Mouse (Mus musculus): ENCODE measurements at regions not wholly inside any gene's neighbourhood (a gene's known extent, or its start where the extent isn't known, plus 50 kb on each side); places are given as distances from the start of the nearest gene placed in this dataset.

- Histone ChIP-seq H3K4me3 (ENCODE audit: low read depth, low read length) (no peak overlapping the region), H3K4me1 (replicated peaks; ENCODE audit: control insufficient read depth, insufficient read depth, low read length) (no peaks in the 10 kb centered on the region), H3K27me3 (ENCODE audit: control insufficient read depth, insufficient read depth, low read length) (no peaks in the 10 kb centered on the region), H3K36me3 (ENCODE audit: control insufficient read depth, insufficient read depth, low read length) (no peaks in the 10 kb centered on the region), H3K9ac (ENCODE audit: low read length) (no peak overlapping the region), H3K4me2 (ENCODE audit: low read depth, low read length, severe bottlenecking) (no peak overlapping the region), H3K9me3 (ENCODE audit: control insufficient read depth, low read length) (no peaks in the 10 kb centered on the region), H3K27ac (ENCODE audit: low read depth, low read length) (no peak overlapping the region)
- 79% methylated on average over 4 of the region's 4 CpGs for WGBS
- DNase-seq (ENCODE audit: low spot score) (no peak), ATAC-seq (replicated peaks; ENCODE audit: low FRiP score) (no peak)
Observed at GRCm38 (mm10) chr10:24493392-24493791, 101.8 kb upstream of the Ccn2 start.

GRCm38 (mm10) chr10:24493936-24494335 is 101.3 kb upstream of the Ccn2 start:
- WGBS, result 83% methylated on average over 6 of the region's 6 CpGs

GRCm38 (mm10) chr10:24519795-24520512 is 75.3 kb upstream of the Ccn2 start:
- Histone ChIP-seq H3K27me3 (ENCODE audit: control insufficient read depth, insufficient read depth, low read length) (no peaks in the 10 kb centered on the region), H3K4me3 (ENCODE audit: low read depth, low read length) (no peak overlapping the region), H3K27ac (ENCODE audit: low read depth, low read length) (no peak overlapping the region), H3K9ac (ENCODE audit: low read length) (no peak overlapping the region), H3K4me1 (replicated peaks; ENCODE audit: control insufficient read depth, insufficient read depth, low read length) (no peaks in the 10 kb centered on the region), H3K36me3 (ENCODE audit: control insufficient read depth, insufficient read depth, low read length) (no peaks in the 10 kb centered on the region), H3K9me3 (ENCODE audit: control insufficient read depth, low read length) (no peaks in the 10 kb centered on the region), H3K4me2 (ENCODE audit: low read depth, low read length, severe bottlenecking) (no peak overlapping the region)
- no peak for DNase-seq (ENCODE audit: low spot score)
- ATAC-seq (replicated peaks; ENCODE audit: low FRiP score), result no peak
- WGBS, result 92% methylated on average over 11 of the region's 11 CpGs

More at GRCm38 (mm10) chr10:24493936-24494335, 101.3 kb upstream of the Ccn2 start:
- Histone ChIP-seq H3K4me1 (replicated peaks; ENCODE audit: control insufficient read depth, insufficient read depth, low read length) (no peaks in the 10 kb centered on the region), H3K27ac (ENCODE audit: low read depth, low read length) (no peak overlapping the region), H3K9ac (ENCODE audit: low read length) (no peak overlapping the region), H3K4me3 (ENCODE audit: low read depth, low read length) (no peak overlapping the region), H3K4me2 (ENCODE audit: low read depth, low read length, severe bottlenecking) (no peak overlapping the region), H3K36me3 (ENCODE audit: control insufficient read depth, insufficient read depth, low read length) (no peaks in the 10 kb centered on the region), H3K27me3 (ENCODE audit: control insufficient read depth, insufficient read depth, low read length) (no peaks in the 10 kb centered on the region), H3K9me3 (ENCODE audit: control insufficient read depth, low read length) (no peaks in the 10 kb centered on the region)
- DNase-seq (ENCODE audit: low spot score), result no peak
- no peak for ATAC-seq (replicated peaks; ENCODE audit: low FRiP score)

GRCm38 (mm10) chr10:24520515-24520914 is 74.7 kb upstream of the Ccn2 start:
- Histone ChIP-seq H3K27me3 (ENCODE audit: control insufficient read depth, insufficient read depth, low read length) (no peaks in the 10 kb centered on the region), H3K27ac (ENCODE audit: low read depth, low read length) (no peak overlapping the region), H3K4me3 (ENCODE audit: low read depth, low read length) (no peak overlapping the region), H3K36me3 (ENCODE audit: control insufficient read depth, insufficient read depth, low read length) (no peaks in the 10 kb centered on the region), H3K9me3 (ENCODE audit: control insufficient read depth, low read length) (no peaks in the 10 kb centered on the region), H3K4me2 (ENCODE audit: low read depth, low read length, severe bottlenecking) (no peak overlapping the region), H3K4me1 (replicated peaks; ENCODE audit: control insufficient read depth, insufficient read depth, low read length) (no peaks in the 10 kb centered on the region), H3K9ac (ENCODE audit: low read length) (no peak overlapping the region)
- ATAC-seq (replicated peaks; ENCODE audit: low FRiP score) (no peak), DNase-seq (ENCODE audit: low spot score) (no peak)
- WGBS, result 81% methylated on average over 3 of the region's 3 CpGs

GRCm38 (mm10) chr10:24532776-24533175 is 62.5 kb upstream of the Ccn2 start:
- 91% methylated on average over 2 of the region's 2 CpGs for WGBS
- no peak overlapping the region for H3K4me3 ChIP-seq (ENCODE audit: low read depth, low read length)

GRCm38 (mm10) chr10:24534901-24535300 is 60.3 kb upstream of the Ccn2 start:
- no peak overlapping the region for H3K4me2 ChIP-seq (ENCODE audit: low read depth, low read length, severe bottlenecking)
- H3K27ac ChIP-seq (ENCODE audit: low read depth, low read length), result no peak overlapping the region
- no peak overlapping the region for H3K4me3 ChIP-seq (ENCODE audit: low read depth, low read length)
- no peaks in the 10 kb centered on the region for H3K27me3 ChIP-seq (ENCODE audit: control insufficient read depth, insufficient read depth, low read length)
- 93% methylated on average over 11 of the region's 11 CpGs for WGBS
- H3K4me1 ChIP-seq (replicated peaks; ENCODE audit: control insufficient read depth, insufficient read depth, low read length), result no peaks in the 10 kb centered on the region
- H3K9ac ChIP-seq (ENCODE audit: low read length), result no peak overlapping the region
- no peak for ATAC-seq (replicated peaks; ENCODE audit: low FRiP score)
- no peaks in the 10 kb centered on the region for H3K9me3 ChIP-seq (ENCODE audit: control insufficient read depth, low read length)
- no peaks in the 10 kb centered on the region for H3K36me3 ChIP-seq (ENCODE audit: control insufficient read depth, insufficient read depth, low read length)
- DNase-seq (ENCODE audit: low spot score), result no peak

More at GRCm38 (mm10) chr10:24532776-24533175, 62.5 kb upstream of the Ccn2 start:
- no peaks in the 10 kb centered on the region for H3K27me3 ChIP-seq (ENCODE audit: control insufficient read depth, insufficient read depth, low read length)
- H3K36me3 ChIP-seq (ENCODE audit: control insufficient read depth, insufficient read depth, low read length), result no peaks in the 10 kb centered on the region
- ATAC-seq (replicated peaks; ENCODE audit: low FRiP score) (no peak), DNase-seq (ENCODE audit: low spot score) (no peak)
- no peaks in the 10 kb centered on the region for H3K4me1 ChIP-seq (replicated peaks; ENCODE audit: control insufficient read depth, insufficient read depth, low read length)
- no peak overlapping the region for H3K27ac ChIP-seq (ENCODE audit: low read depth, low read length)
- no peak overlapping the region for H3K9ac ChIP-seq (ENCODE audit: low read length)
- H3K9me3 ChIP-seq (ENCODE audit: control insufficient read depth, low read length), result no peaks in the 10 kb centered on the region
- H3K4me2 ChIP-seq (ENCODE audit: low read depth, low read length, severe bottlenecking), result no peak overlapping the region

GRCm38 (mm10) chr10:24535461-24535860 is 59.8 kb upstream of the Ccn2 start:
- H3K27me3 ChIP-seq (ENCODE audit: control insufficient read depth, insufficient read depth, low read length), result no peaks in the 10 kb centered on the region
- no peak overlapping the region for H3K4me2 ChIP-seq (ENCODE audit: low read depth, low read length, severe bottlenecking)
- H3K4me3 ChIP-seq (ENCODE audit: low read depth, low read length), result no peak overlapping the region
- no peaks in the 10 kb centered on the region for H3K36me3 ChIP-seq (ENCODE audit: control insufficient read depth, insufficient read depth, low read length)
- no peak overlapping the region for H3K9ac ChIP-seq (ENCODE audit: low read length)
- 88% methylated on average over 6 of the region's 6 CpGs for WGBS
- DNase-seq (ENCODE audit: low spot score) (no peak), ATAC-seq (replicated peaks; ENCODE audit: low FRiP score) (no peak)
- H3K4me1 ChIP-seq (replicated peaks; ENCODE audit: control insufficient read depth, insufficient read depth, low read length), result no peaks in the 10 kb centered on the region
- no peak overlapping the region for H3K27ac ChIP-seq (ENCODE audit: low read depth, low read length)
- H3K9me3 ChIP-seq (ENCODE audit: control insufficient read depth, low read length), result no peaks in the 10 kb centered on the region

GRCm38 (mm10) chr10:24541990-24542389 is 53.3 kb upstream of the Ccn2 start:
- Histone ChIP-seq H3K4me1 (replicated peaks; ENCODE audit: control insufficient read depth, insufficient read depth, low read length) (no peaks in the 10 kb centered on the region), H3K4me3 (ENCODE audit: low read depth, low read length) (no peak overlapping the region), H3K9ac (ENCODE audit: low read length) (no peak overlapping the region), H3K27me3 (ENCODE audit: control insufficient read depth, insufficient read depth, low read length) (no peaks in the 10 kb centered on the region), H3K36me3 (ENCODE audit: control insufficient read depth, insufficient read depth, low read length) (no peaks in the 10 kb centered on the region), H3K9me3 (ENCODE audit: control insufficient read depth, low read length) (no peaks in the 10 kb centered on the region), H3K27ac (ENCODE audit: low read depth, low read length) (no peak overlapping the region), H3K4me2 (ENCODE audit: low read depth, low read length, severe bottlenecking) (no peak overlapping the region)
- no peak for ATAC-seq (replicated peaks; ENCODE audit: low FRiP score)
- 91% methylated on average over 4 of the region's 4 CpGs for WGBS
- DNase-seq (ENCODE audit: low spot score), result no peak
